Mouse (Mus musculus) ovary, postnatal 36 days (tissue): ENCODE data around the gene Atp1b2.
"Not testable (repeated sequence)": the region's sequence is repeated elsewhere in the genome, so short reads cannot be mapped to it uniquely, and the experiment has no call there.

ENCODE experiments used
- DNase-seq: peaks from one replicate; pipeline ENCODE4 v3.0.0; 2022; ENCODE audit warnings: low spot score, mixed read lengths

Atp1b2 gene

GRCm38 (mm10) chr11:69605726-69606490, at the start of gene Atp1b2:
TSS of gene Atp1b2 (minus strand) at chr11:69605942.
- DNase-seq: peak; percentile 86

GRCm38 (mm10) chr11:69654760-69655159, 49.0 kb upstream of the Atp1b2 start:
- peak; percentile 19 for DNase-seq

DNA sequence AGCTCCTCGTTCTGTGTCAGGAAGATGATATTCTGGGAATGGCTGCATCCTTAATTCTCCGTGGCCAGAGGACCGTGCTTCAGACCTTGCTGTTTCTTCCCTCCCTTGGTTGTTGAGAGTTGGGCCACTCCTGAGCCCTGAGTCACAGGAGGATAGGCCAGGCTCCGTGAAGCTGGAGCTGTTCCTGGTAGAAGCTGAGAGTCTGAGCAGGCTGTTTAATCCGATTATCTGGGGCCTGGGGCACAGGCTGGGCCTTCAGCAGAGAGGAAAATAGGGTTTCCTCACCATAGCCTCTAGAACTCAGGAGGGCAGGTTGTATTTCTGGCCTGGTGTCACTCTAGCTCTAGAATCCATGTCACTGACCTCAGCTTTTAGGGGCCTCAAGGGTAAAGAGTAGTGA, 47.7 kb upstream of the Atp1b2 start:
- no peak for DNase-seq

GRCm38 (mm10) chr11:69645860-69646259, 40.1 kb upstream of the Atp1b2 start:
- DNase-seq: no peak

GRCm38 (mm10) chr11:69635471-69635870, 29.7 kb upstream of the Atp1b2 start:
- DNase-seq: no peak

GRCm38 (mm10) chr11:69633128-69633866, 27.6 kb upstream of the Atp1b2 start:
- DNase-seq: no peak

- DNase-seq: peak; percentile 100
Measured at GRCm38 (mm10) chr11:69632284-69633089, 26.7 kb upstream of the Atp1b2 start, which contains the start of gene Fxr2. TSS of gene Fxr2 (plus strand) at chr11:69632990.

DNA sequence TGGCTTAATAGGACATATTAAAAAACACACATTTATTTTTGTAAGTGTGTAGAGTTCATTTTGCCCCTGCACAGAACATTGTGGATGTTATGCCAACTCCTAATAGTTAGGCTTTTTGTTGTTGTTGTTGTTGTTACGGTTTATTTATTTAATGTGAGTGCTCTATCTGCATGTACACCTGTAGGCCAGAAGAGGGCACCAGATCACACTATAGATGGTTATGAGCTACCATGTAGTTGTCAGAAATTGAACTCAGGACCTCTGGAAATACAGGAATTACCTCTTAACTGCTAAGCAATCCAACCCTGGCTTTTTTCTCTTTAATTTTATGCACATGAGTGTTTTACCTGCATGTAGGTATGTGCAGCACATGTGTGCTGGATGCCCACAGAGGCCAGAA, 24.1 kb upstream of the Atp1b2 start:
- no peak for DNase-seq

- peak; percentile 68 for DNase-seq
Measured at GRCm38 (mm10) chr11:69628286-69628685, 22.5 kb upstream of the Atp1b2 start.

DNA sequence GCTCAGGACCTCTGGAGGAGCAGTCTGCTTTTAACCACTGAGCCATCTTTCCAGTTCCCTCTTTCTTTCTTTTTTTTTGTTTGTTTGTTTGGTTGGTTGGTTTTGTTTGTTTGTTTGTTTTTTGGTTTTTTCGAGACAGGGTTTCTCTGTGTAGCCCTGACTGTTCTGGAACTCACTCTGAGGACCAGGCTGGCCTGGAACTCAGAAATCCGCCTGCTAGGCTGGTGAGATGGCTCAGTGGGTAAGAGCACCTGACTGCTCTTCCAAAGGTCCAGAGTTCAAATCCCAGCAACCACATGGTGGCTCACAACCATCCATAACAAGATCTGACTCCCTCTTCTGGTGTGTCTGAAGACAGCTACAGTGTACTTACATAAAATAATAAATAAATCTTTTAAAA, 18.6 kb upstream of the Atp1b2 start:
- not testable (repeated sequence) for DNase-seq

DNA sequence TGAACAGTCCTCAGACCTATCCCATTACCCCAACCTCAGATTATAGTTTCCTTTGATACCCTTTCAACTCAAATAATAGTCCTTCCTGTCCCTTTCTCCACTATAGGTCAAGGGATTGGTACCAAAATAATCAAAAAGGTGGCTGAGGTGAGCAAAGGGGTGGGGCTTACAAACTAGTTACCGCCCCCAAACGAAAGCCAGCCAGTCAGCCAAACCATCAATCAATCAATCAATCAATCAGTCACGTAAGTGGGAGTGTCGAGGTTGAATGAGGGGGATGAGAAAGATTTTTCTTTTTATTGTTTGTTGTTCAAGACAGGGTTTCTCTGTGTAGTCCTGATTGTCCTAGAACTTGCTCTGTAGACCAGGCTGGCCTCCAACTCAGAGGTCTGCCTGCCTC, 17.3 kb upstream of the Atp1b2 start:
- no peak for DNase-seq

- no peak for DNase-seq
Measured at GRCm38 (mm10) chr11:69622406-69622805, 16.7 kb upstream of the Atp1b2 start.

DNA sequence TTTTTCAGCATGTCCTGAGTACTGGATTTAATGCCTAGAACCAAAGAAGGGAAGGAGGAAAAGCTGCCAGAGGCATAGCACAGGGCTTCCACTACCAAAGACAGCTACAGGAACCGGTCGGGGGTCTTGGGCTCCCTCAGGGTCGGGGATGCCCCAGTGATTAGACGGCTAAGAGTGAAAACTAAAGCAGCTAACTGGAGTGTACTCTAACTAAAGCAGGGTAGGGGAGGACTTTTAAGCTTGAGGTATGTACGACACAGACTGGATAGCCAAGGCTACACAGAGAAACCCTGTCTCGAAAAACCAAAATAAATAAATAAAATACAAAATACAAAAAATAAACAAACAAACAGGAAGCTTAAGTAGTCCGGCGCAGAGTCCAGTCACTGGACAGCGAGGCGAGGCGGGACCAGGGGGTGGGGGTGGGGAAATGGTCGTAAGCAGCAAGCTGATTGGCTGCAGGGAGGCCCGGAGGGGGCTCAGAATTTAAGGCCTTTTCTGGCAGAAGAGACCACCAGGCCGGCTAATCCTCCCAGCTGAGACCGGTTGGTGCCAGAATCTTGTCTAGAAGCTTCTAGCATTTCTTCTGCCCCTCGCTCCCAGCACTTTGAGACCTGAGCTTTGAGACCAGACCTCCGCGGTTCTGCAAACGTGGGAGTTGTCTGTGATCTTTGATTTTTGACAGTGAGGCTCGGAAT, 16.0 kb upstream of the Atp1b2 start, which contains the start of gene Sat2:
TSS of gene Sat2 (plus strand) at position 454 of the 698 bp plus-strand sequence.
- peak; percentile 59 for DNase-seq

DNA sequence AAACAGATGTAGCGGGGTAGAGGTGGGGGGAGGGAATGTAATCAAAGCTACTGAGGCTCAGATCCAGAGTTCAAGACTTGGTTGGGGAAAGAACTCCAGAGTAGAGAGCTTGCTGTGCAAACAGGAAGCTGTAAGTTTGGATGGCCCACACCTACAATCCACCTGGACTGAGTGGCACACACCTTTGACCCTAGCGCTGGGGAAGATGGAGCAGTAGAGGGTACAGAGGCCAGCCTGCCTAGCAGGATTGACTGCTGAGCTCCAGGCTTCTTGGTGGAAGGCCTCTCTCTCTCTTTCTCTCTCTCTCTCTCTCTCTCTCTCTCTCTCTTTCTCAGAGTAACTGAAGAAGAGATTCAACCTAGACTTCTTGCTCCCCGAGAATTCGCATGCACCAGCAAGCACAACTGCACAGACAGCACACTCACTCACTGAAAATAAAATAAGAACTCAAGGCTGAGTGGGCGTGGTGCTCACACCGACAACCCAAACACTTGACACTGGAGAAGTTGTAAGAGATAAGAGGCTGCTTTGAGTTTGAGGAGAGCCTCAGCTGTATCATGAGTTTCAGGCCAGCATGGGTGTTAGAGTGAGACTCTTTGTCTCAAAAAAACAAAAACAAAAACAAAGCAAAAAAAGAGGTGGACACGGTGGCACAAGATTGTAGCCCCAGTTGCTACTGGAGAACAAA, 14.8 kb upstream of the Atp1b2 start:
- DNase-seq: peak; percentile 29

GRCm38 (mm10) chr11:69617805-69618204, 12.1 kb upstream of the Atp1b2 start, which contains the start of gene Shbg:
TSS of gene Shbg (minus strand) at chr11:69617905.
- DNase-seq: no peak

- no peak for DNase-seq
Measured at GRCm38 (mm10) chr11:69616781-69617180, 11.0 kb upstream of the Atp1b2 start.

GRCm38 (mm10) chr11:69614257-69614588, 8.5 kb upstream of the Atp1b2 start:
- not testable (repeated sequence) for DNase-seq

- peak; percentile 89 for DNase-seq
Measured at GRCm38 (mm10) chr11:69613553-69614256, 8.0 kb upstream of the Atp1b2 start.

DNA sequence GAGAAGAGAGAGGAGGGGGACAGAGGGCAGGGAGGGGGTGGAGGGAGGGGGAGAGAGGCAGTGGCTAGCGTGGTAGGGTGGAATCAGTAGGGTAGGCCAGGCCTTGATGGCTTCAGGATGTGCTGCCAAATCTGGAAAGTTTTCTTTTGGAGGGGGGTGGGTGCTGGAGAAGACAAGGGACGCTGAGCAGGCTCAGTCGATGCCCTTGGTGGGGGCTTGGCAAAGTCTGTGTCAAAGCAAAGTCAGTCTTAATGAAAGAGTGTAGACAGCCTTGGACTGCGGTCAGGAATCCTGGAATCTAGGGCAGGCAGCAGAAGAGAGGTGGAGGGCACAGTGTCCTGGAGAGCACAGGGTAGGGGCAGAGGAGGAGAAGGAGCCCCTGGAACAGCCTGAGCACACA, 5.2 kb upstream of the Atp1b2 start:
- DNase-seq: no peak

- no peak for DNase-seq
Measured at GRCm38 (mm10) chr11:69609416-69609815, 3.7 kb upstream of the Atp1b2 start.

DNA sequence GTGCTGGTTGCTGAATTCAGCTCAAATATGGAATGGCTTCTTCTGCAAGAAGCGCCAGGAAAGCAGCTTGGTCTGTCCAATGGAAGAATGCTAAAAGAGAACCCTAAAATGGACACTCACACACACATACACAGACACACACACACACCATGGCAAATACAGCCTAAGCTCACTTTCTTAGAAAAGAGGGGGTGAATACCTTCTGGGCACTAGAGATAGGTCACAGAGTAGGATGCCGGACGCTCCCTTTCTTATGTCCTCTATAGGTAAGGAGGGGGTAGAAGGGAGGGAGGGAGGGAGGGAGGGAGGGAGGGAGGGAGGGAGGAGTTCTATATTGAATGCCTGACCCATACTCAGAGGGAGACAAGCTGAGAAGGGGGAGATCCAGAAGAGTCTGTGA, 2.8 kb upstream of the Atp1b2 start:
- no peak for DNase-seq
